Mouse (Mus musculus) colon, adult 2 months (tissue): ENCODE data around the gene Ubash3b. TPM values are rescaled to one million over a fixed set of nuclear protein-coding genes. Genes with fewer than 3 reads are reported as not detected.

ENCODE experiments used
- polyA plus RNA-seq: library from polyadenylated mRNA; depleted of rRNA; stranded (reverse); fragments of >200 nt; gene quantifications from 2 replicates; pipeline ENCODE4 v1.2.3, GENCODE M21; 2012; rRNA removed

The Ubash3b gene
- 1.5 and 1.8 TPM in 2 replicates for polyA plus RNA-seq

DNA sequence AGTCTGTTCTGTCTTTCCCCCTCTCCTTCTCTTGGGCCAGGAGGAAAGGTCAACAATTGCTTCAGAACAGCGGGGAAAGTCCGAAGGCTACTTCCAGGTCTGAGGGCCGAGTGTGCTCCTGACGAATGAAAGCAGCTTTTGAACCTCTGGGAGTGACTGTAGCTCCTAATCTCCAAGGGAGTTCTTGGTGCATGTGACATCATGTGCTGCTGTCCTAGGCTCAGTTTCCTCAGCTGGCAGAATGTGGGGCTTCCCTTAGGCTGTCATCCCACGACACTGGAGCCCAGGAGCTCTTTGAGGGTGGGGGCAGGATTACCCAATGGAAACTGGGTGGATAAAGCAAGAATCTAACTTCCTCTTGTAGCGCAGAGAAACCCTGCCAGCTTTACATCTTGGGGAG lies at the start of gene Ubash3b:
TSS of gene Ubash3b (minus strand) at position 285 of the 400 bp plus-strand sequence.

DNA sequence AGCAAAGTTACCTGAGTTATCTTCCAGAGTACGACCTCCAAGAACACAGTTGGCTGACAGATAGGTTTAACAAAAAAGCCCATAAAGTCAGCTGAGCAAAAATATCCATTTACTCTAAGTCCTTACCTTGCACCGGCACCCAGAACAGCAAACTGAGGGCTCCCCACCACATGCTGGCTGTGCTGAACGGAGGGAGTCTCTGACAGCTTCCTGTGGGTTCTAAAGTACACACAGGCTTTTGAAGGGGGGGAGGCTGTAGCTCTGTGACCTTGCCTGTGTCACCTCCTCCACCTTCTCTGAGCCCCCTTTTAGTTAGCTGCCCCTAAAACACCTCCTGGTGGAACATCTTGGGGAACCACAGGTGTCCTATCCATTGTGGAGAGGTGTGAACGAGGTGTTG lies 157.1 kb downstream of the Ubash3b start, which contains the start of gene Crtam:
TSS of gene Crtam (minus strand) at position 214 of the 400 bp plus-strand sequence.

DNA sequence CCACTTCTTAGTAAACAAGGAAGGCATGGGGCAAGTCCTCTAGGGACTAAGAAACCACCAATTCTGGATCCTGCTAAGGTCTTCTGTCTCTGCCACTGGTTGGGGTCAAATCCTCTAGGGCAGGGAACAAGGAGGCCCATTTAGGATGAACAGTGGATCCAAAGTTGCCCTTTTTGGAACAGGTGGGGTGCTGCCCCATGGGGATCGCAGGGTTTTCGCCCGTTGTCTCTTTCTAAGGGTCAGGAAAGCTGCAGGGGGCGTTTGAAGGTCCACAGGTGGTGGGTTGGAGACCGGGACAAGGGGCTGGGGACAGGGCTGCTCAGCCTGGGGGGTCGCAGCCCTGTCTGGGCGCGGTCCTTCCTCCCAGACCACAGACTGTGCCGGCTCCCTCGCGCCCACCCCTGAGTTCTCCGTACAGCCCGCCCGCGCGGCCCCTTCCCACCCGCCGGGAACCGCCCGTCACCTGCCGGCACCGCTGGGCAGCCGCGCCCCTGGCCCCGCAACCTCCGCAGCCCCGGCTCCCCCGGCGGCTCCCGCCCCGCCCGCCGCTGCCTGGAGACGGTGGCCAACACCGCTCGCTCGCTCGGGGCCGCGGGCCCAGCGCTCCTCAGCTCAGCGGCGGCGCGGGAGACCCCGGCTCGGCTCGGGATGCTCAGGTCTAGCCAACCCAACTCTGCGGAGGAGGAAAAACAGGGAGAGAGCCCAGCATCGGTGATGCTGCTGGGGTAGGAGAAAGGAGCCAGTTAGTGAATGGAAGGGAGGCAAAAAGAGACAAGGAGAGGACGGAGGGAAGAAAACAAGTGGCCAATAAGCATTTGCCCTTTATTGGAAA lies 197.7 kb downstream of the Ubash3b start, which contains the start of gene Jhy:
TSS of gene Jhy (minus strand) at position 533 of the 832 bp plus-strand sequence.

Other genes starting within 250 kb of the Ubash3b start
- 0.05 and 0.07 TPM in 2 replicates for gene Jhy, start 197.6 kb downstream of the Ubash3b start, polyA plus RNA-seq
- not detected in 2 replicates for gene Crtam, start 157.1 kb downstream of the Ubash3b start, polyA plus RNA-seq